Mouse (Mus musculus): ENCODE data around the gene Fto. TPM values are rescaled to one million over a fixed set of nuclear protein-coding genes. Genes with fewer than 3 reads are reported as not detected.

Gene Fto
- polyA plus RNA-seq, 1 experiment from 2014 or later, result 55.3 TPM

- no peak overlapping the region for H3K27ac ChIP-seq
- H3K36me3 ChIP-seq (ENCODE audit: insufficient read depth, low read length), result no peaks in the 10 kb centered on the region
- no peak overlapping the region for H3K4me2 ChIP-seq (ENCODE audit: low read length)
- no peak for TF ChIP-seq CTCF (IDR thresholded peaks at IDR 0.05; ENCODE audit: low read depth)
- 49% methylated on average over 8 of the region's 8 CpGs for WGBS
- no peak overlapping the region for H3K4me3 ChIP-seq (replicated peaks; ENCODE audit: low read depth, low read length)
- 0 out of 2 replicates have a peak, but pooled peaks cover 7% of the 10 kb centered on the region for H3K4me1 ChIP-seq (replicated peaks; ENCODE audit: insufficient read depth, low read length)
- H3K9me3 ChIP-seq (replicated peaks; ENCODE audit: low read length), result no peaks in the 10 kb centered on the region
- no peak overlapping the region for H3K9ac ChIP-seq (ENCODE audit: low read depth, low read length)
- no peaks in the 10 kb centered on the region; the same call in 1 of the 2 replicates for H3K27me3 ChIP-seq (ENCODE audit: insufficient read depth, low read length)
- DNase-seq (ENCODE audit: low spot score) (no peak), ATAC-seq (replicated peaks; ENCODE audit: low FRiP score, low read depth) (no peak)
Observed at GRCm38 (mm10) chr8:91715387-91716085, 402.2 kb downstream of the Fto start.

Other genes starting within 250 kb of the Fto start
- gene Rbl2, start 243.5 kb upstream of the Fto start, polyA plus RNA-seq (2015; fragmentation: Nextera tagmentation; extraction: Ambion mirVana), result 14.8 and 16.5 TPM in 2 replicates
- gene Aktip, start 113.5 kb upstream of the Fto start, polyA plus RNA-seq (2015; fragmentation: Nextera tagmentation; extraction: Ambion mirVana), result 116 and 122 TPM in 2 replicates
- gene Rpgrip1l, start 263 bp upstream of the Fto start, polyA plus RNA-seq (2015; fragmentation: Nextera tagmentation; extraction: Ambion mirVana), result 8.6 and 8.7 TPM in 2 replicates